Mouse (Mus musculus) cortical plate, adult 2 months (tissue): ENCODE measurements around the gene Kat2b.
"Not testable (repeated sequence)": the region's sequence is repeated elsewhere in the genome, so short reads cannot be mapped to it uniquely, and the experiment has no call there.

ENCODE experiments used
- CTCF ChIP-seq: fragments of 200-500 bp; IDR thresholded peaks from 2 replicates; pipeline ENCODE4 v1.5.1; 2011; ENCODE audit warnings: mild to moderate bottlenecking, control low read depth, low read length; ENCODE audit not compliant: insufficient read depth; ENCODE audit errors: extremely low read depth
- POLR2A ChIP-seq: fragments of 200-500 bp; IDR thresholded peaks from 2 replicates; pipeline ENCODE4 v1.6.1; 2011; ENCODE audit warnings: mild to moderate bottlenecking, low read length, control low read depth; ENCODE audit not compliant: insufficient read depth; ENCODE audit errors: extremely low read depth

GRCm38 (mm10) chr17:53718916-53719315, 152.3 kb downstream of the Kat2b start:
- not testable (repeated sequence) for TF ChIP-seq CTCF, POLR2A
